Mouse (Mus musculus) heart, postnatal 36 days (tissue): ENCODE results near the gene Tlr9. TPM values are rescaled to one million over a fixed set of nuclear protein-coding genes. Genes with fewer than 3 reads are reported as not detected.

Source experiments
- DNase-seq, 2 experiments: peaks; one replicate each; pipeline ENCODE4 v3.0.0; 2021 to 2022
- intact Hi-C: fragments of 180-260 bp; cut with DNase I; formaldehyde crosslinking; loops from one replicate; pipeline ENCODE4 v1.15.1; 2025
- total RNA-seq, 2 experiments: library from RNA; stranded (reverse); gene quantifications; 2 replicates each; pipeline ENCODE4 v1.2.3; 2021

The Tlr9 gene
- total RNA-seq, 2 experiments from 2014 or later: 0.47 to 1.1 TPM

GRCm38 (mm10) chr9:106230051-106230733 lies 7.8 kb downstream of the Tlr9 start:
- no peak for DNase-seq
- intact Hi-C loops: no loop called here

GRCm38 (mm10) chr9:106230734-106231106 lies 8.3 kb downstream of the Tlr9 start:
- DNase-seq: no peak

GRCm38 (mm10) chr9:106231220-106231619 lies 8.8 kb downstream of the Tlr9 start:
- no peak for DNase-seq
- intact Hi-C loops: no loop called here

More at GRCm38 (mm10) chr9:106230734-106231106, 8.3 kb downstream of the Tlr9 start:
- intact Hi-C loops: no loop called here

- DNase-seq: no peak
- intact Hi-C loops: no loop called here
Measured at GRCm38 (mm10) chr9:106231816-106232215, 9.4 kb downstream of the Tlr9 start.

GRCm38 (mm10) chr9:106232956-106233355 lies 10.6 kb downstream of the Tlr9 start:
- DNase-seq: no peak
- intact Hi-C loops: no loop called here

- intact Hi-C loops: no loop called here
- DNase-seq: no peak
Measured at GRCm38 (mm10) chr9:106233953-106234352, 11.6 kb downstream of the Tlr9 start.

- intact Hi-C loops: loop anchor here (5.0 kb wide), 1 partner anchor 42 kb away; no protein-coding TSS in a partner anchor
- peak; percentile 49 to 61 for DNase-seq
Measured at GRCm38 (mm10) chr9:106235194-106235830, 12.9 kb downstream of the Tlr9 start.

- intact Hi-C loops: loop anchor here (5.0 kb wide), 1 partner anchor 41 kb away; no protein-coding TSS in a partner anchor
Measured at GRCm38 (mm10) chr9:106236156-106236817, 13.9 kb downstream of the Tlr9 start.

GRCm38 (mm10) chr9:106236818-106237211 lies 14.4 kb downstream of the Tlr9 start:
- intact Hi-C loops: loop anchor here (5.0 kb wide), 1 partner anchor 40 kb away; no protein-coding TSS in a partner anchor
- DNase-seq: no peak

More at GRCm38 (mm10) chr9:106236156-106236817, 13.9 kb downstream of the Tlr9 start:
- DNase-seq: no peak

- intact Hi-C loops: loop anchor here (5.0 kb wide), 1 partner anchor 40 kb away; no protein-coding TSS in a partner anchor
- DNase-seq: no peak
Measured at GRCm38 (mm10) chr9:106237401-106237800, 15.0 kb downstream of the Tlr9 start.

GRCm38 (mm10) chr9:106237878-106238277 lies 15.5 kb downstream of the Tlr9 start:
- intact Hi-C loops: loop anchor here (5.0 kb wide), 1 partner anchor 39 kb away; no protein-coding TSS in a partner anchor
- no peak for DNase-seq

GRCm38 (mm10) chr9:106241541-106242164 lies 19.3 kb downstream of the Tlr9 start:
- DNase-seq: no peak
- intact Hi-C loops: no loop called here

- peak in 1 of 2 experiments; percentile 52 for DNase-seq
- intact Hi-C loops: no loop called here
Measured at GRCm38 (mm10) chr9:106242813-106243488, 20.6 kb downstream of the Tlr9 start.

- DNase-seq: no peak
- intact Hi-C loops: loop anchor here (1.0 kb wide), 1 partner anchor 31 kb away; no protein-coding TSS in a partner anchor
Measured at GRCm38 (mm10) chr9:106249550-106249949, 27.2 kb downstream of the Tlr9 start.

- DNase-seq: peak; percentile 7 to 34
- intact Hi-C loops: no loop called here
Measured at GRCm38 (mm10) chr9:106250245-106250644, 27.8 kb downstream of the Tlr9 start.

GRCm38 (mm10) chr9:106251066-106251465 lies 28.7 kb downstream of the Tlr9 start:
- DNase-seq: no peak
- intact Hi-C loops: no loop called here

GRCm38 (mm10) chr9:106254001-106254400 lies 31.6 kb downstream of the Tlr9 start:
- intact Hi-C loops: no loop called here
- DNase-seq: no peak

GRCm38 (mm10) chr9:106258412-106258811 lies 36.0 kb downstream of the Tlr9 start:
- intact Hi-C loops: no loop called here
- DNase-seq: no peak

- intact Hi-C loops: no loop called here
- no peak for DNase-seq
Measured at GRCm38 (mm10) chr9:106258990-106259389, 36.6 kb downstream of the Tlr9 start.

- intact Hi-C loops: no loop called here
Measured at GRCm38 (mm10) chr9:106261058-106261457, 38.7 kb downstream of the Tlr9 start.

More at GRCm38 (mm10) chr9:106261058-106261457, 38.7 kb downstream of the Tlr9 start:
- no peak for DNase-seq
